Mouse (Mus musculus): ENCODE data around the gene Nsmce3.

The Nsmce3 gene

GRCm38 (mm10) chr7:64862978-64863377 is 9.8 kb downstream of the Nsmce3 start:
- DNase-seq (ENCODE audit: low spot score in 2 of 2): no peak

- DNase-seq (ENCODE audit: low spot score in 2 of 2): no peak
These were observed 16.2 kb downstream of the Nsmce3 start for GRCm38 (mm10) chr7:64856526-64857082.

- no peak for DNase-seq (ENCODE audit: low spot score in 2 of 2)
These were observed 16.8 kb downstream of the Nsmce3 start for GRCm38 (mm10) chr7:64855976-64856375.

- no peak for DNase-seq (ENCODE audit: low spot score in 2 of 2)
These were observed 17.3 kb downstream of the Nsmce3 start for GRCm38 (mm10) chr7:64855389-64855927.

GRCm38 (mm10) chr7:64850791-64851190 is 22.0 kb downstream of the Nsmce3 start:
- DNase-seq (ENCODE audit: low spot score in 2 of 2): no peak

- no peak for DNase-seq (ENCODE audit: low spot score in 2 of 2)
These were observed 25.4 kb downstream of the Nsmce3 start for GRCm38 (mm10) chr7:64847366-64847899.

- no peak for DNase-seq (ENCODE audit: low spot score in 2 of 2)
These were observed 26.7 kb downstream of the Nsmce3 start for GRCm38 (mm10) chr7:64846061-64846460.

- no peak for DNase-seq (ENCODE audit: low spot score in 2 of 2)
These were observed 31.7 kb downstream of the Nsmce3 start for GRCm38 (mm10) chr7:64840946-64841659.

GRCm38 (mm10) chr7:64840576-64840895 is 32.3 kb downstream of the Nsmce3 start:
- DNase-seq (ENCODE audit: low spot score in 2 of 2): no peak

GRCm38 (mm10) chr7:64839801-64840575 is 32.8 kb downstream of the Nsmce3 start:
- DNase-seq (ENCODE audit: low spot score in 2 of 2): no peak

GRCm38 (mm10) chr7:64839281-64839680 is 33.5 kb downstream of the Nsmce3 start:
- no peak for DNase-seq (ENCODE audit: low spot score in 2 of 2)

GRCm38 (mm10) chr7:64830214-64830995 is 42.4 kb downstream of the Nsmce3 start:
- DNase-seq (ENCODE audit: low spot score in 2 of 2): no peak

- no peak for DNase-seq (ENCODE audit: low spot score in 2 of 2)
These were observed 51.7 kb downstream of the Nsmce3 start for GRCm38 (mm10) chr7:64821081-64821480.

GRCm38 (mm10) chr7:64819683-64820082 is 53.1 kb downstream of the Nsmce3 start:
- no peak for DNase-seq (ENCODE audit: low spot score in 2 of 2)
